9 mouse cellular contexts compared by ENCODE assay signal in genomic region chr5:92812936-92813335, GRCm38 (mm10).
A peak's percentile ranks its signal among the peaks of the same experiment; 100 is the strongest.
DNase-seq lines count a peak whose midpoint lies in the region; ATAC-seq and TF ChIP-seq lines count a peak whose summit lies in the region.
"Had no signal": no experiment of that assay in that cellular context is flagged by ENCODE, and none has a peak within 500 bp of the region (broad histone marks: within the 10 kb centered on the region; RNA-seq: fewer than 3 reads in every experiment).

No protein-coding gene starts in this region.

- DNase-seq in forebrain, embryonic 10.5 days (ENCODE audit: extremely low spot score, low spot score) = peak; percentile 75
- peak; percentile 68 to 78 for DNase-seq in cerebellum, postnatal 14 days
- peak; percentile 20 for DNase-seq in hindbrain, postnatal 0 days (ENCODE audit: low spot score)
- DNase-seq in thymus, postnatal 25 days = no peak
- DNase-seq in layer of hippocampus, postnatal 10 days (ENCODE audit: low spot score in 2 of 2) = no peak
- no peak for DNase-seq in adrenal gland, postnatal 10 days
- DNase-seq: liver, embryonic 13.5 days had no signal

- WGBS in forebrain, embryonic 10.5 days = 3% methylated on average over 8 of the region's 8 CpGs
- 2% methylated on average over 8 of the region's 8 CpGs for WGBS in forebrain, embryonic 15.5 days
- WGBS in hindbrain, postnatal 0 days = 14% methylated on average over 8 of the region's 8 CpGs
- 17% methylated on average over 8 of the region's 8 CpGs for WGBS in lung, embryonic 16.5 days

- TF ChIP-seq CTCF in hindbrain, postnatal 0 days (IDR thresholded peaks at IDR 0.05; ENCODE audit: low read depth) = no peak

- peaks cover 67% of the 10 kb centered on the region for H3K4me1 ChIP-seq in forebrain, embryonic 10.5 days
- H3K4me1 ChIP-seq in forebrain, embryonic 15.5 days = peaks cover 42% of the 10 kb centered on the region
- no peaks in the 10 kb centered on the region; the same call in 1 of the 2 replicates for H3K4me1 ChIP-seq in hindbrain, postnatal 0 days (ENCODE audit: insufficient read depth, low read length)
- peaks cover 37% of the 10 kb centered on the region for H3K4me1 ChIP-seq in lung, embryonic 16.5 days (replicated peaks; ENCODE audit: control insufficient read depth, insufficient read depth, low read length)
- H3K4me1 ChIP-seq: liver, embryonic 13.5 days had no signal

- H3K27me3 ChIP-seq in forebrain, embryonic 10.5 days (ENCODE audit: poor library complexity, severe bottlenecking) = peaks cover 11% of the 10 kb centered on the region; the same call in 1 of the 2 replicates
- H3K27me3 ChIP-seq in forebrain, embryonic 15.5 days = no peaks in the 10 kb centered on the region
- peaks cover 5% of the 10 kb centered on the region; the same call in 1 of the 2 replicates for H3K27me3 ChIP-seq in hindbrain, postnatal 0 days (ENCODE audit: insufficient read depth, low read length)
- H3K27me3 ChIP-seq in lung, embryonic 16.5 days (ENCODE audit: control insufficient read depth, insufficient read depth, low read depth, low read length) = peaks cover 3% of the 10 kb centered on the region; the same call in 1 of the 2 replicates

- H3K27ac ChIP-seq in forebrain, embryonic 10.5 days = peak overlapping the region; percentile 82
- H3K27ac ChIP-seq in forebrain, embryonic 15.5 days (replicated peaks) = no peak overlapping the region
- no peak overlapping the region for H3K27ac ChIP-seq in hindbrain, postnatal 0 days
- H3K27ac ChIP-seq in lung, embryonic 16.5 days (ENCODE audit: low read length) = peak overlapping the region; percentile 73
- H3K27ac ChIP-seq: liver, embryonic 13.5 days had no signal

- no peaks in the 10 kb centered on the region for H3K9me3 ChIP-seq in forebrain, embryonic 10.5 days
- no peaks in the 10 kb centered on the region for H3K9me3 ChIP-seq in forebrain, embryonic 15.5 days
- no peaks in the 10 kb centered on the region for H3K9me3 ChIP-seq in hindbrain, postnatal 0 days (ENCODE audit: low read length)
- no peaks in the 10 kb centered on the region for H3K9me3 ChIP-seq in lung, embryonic 16.5 days (ENCODE audit: control insufficient read depth, low read length)
- H3K9me3 ChIP-seq: liver, embryonic 13.5 days had no signal

- peak overlapping the region; percentile 29; the same call in 1 of the 2 replicates for H3K4me3 ChIP-seq in forebrain, embryonic 10.5 days
- H3K4me3 ChIP-seq in forebrain, embryonic 15.5 days = no peak overlapping the region
- no peak overlapping the region for H3K4me3 ChIP-seq in hindbrain, postnatal 0 days (ENCODE audit: low read length)
- no peak overlapping the region for H3K4me3 ChIP-seq in lung, embryonic 16.5 days (ENCODE audit: low read length)
- H3K4me3 ChIP-seq: liver, embryonic 13.5 days had no signal

- H3K9ac ChIP-seq in forebrain, embryonic 15.5 days (replicated peaks) = no peak overlapping the region
- H3K9ac ChIP-seq in hindbrain, postnatal 0 days (replicated peaks; ENCODE audit: low read length) = no peak overlapping the region
- H3K9ac ChIP-seq in lung, embryonic 16.5 days (ENCODE audit: low read length) = no peak overlapping the region
- H3K9ac ChIP-seq: liver, embryonic 13.5 days had no signal

- no peak; the same call in 1 of the 2 replicates for ATAC-seq in forebrain, embryonic 15.5 days (replicated peaks)
- ATAC-seq in hindbrain, postnatal 0 days = no peak
- ATAC-seq in lung, embryonic 16.5 days (ENCODE audit: low read depth) = peak; percentile 69

- H3K4me2 ChIP-seq in forebrain, embryonic 15.5 days (replicated peaks) = no peak overlapping the region
- no peak overlapping the region for H3K4me2 ChIP-seq in hindbrain, postnatal 0 days (ENCODE audit: low read depth, low read length)
- H3K4me2 ChIP-seq in lung, embryonic 16.5 days (ENCODE audit: low read depth, low read length) = peak overlapping the region; percentile 31; the same call in 1 of the 2 replicates
- H3K4me2 ChIP-seq: liver, embryonic 13.5 days had no signal

- peaks cover 9% of the 10 kb centered on the region; the same call in 1 of the 2 replicates for H3K36me3 ChIP-seq in forebrain, embryonic 10.5 days (replicated peaks)
- H3K36me3 ChIP-seq in forebrain, embryonic 15.5 days = no peaks in the 10 kb centered on the region
- H3K36me3 ChIP-seq in hindbrain, postnatal 0 days (ENCODE audit: insufficient read depth, low read length) = no peaks in the 10 kb centered on the region
- no peaks in the 10 kb centered on the region for H3K36me3 ChIP-seq in lung, embryonic 16.5 days (ENCODE audit: control insufficient read depth, insufficient read depth, low read length)
- H3K36me3 ChIP-seq: liver, embryonic 13.5 days had no signal

Comparison
In these comparisons a context has a peak if more than half of its experiments do, and no peak if none do; other contexts are left out.
1. H3K27ac ChIP-seq: peak in forebrain, embryonic 10.5 days (single experiment) and lung, embryonic 16.5 days (single experiment); none in forebrain, embryonic 15.5 days (single experiment) and hindbrain, postnatal 0 days (single experiment).
2. DNase-seq: peak in forebrain, embryonic 10.5 days (single experiment), cerebellum, postnatal 14 days (2 of 2) and hindbrain, postnatal 0 days (single experiment); none in thymus, postnatal 25 days (single experiment), layer of hippocampus, postnatal 10 days (0 of 2) and adrenal gland, postnatal 10 days (single experiment).